Mouse (Mus musculus) stomach, embryonic 14.5 days (tissue): ENCODE data around the gene Rabl2. TPM values are rescaled to one million over a fixed set of nuclear protein-coding genes. Genes with fewer than 3 reads are reported as not detected.

Experiments
- ATAC-seq: fragments of 200-750 bp; cut with Nextera tagmentation; 2 replicates; pipeline ENCODE4 v1.8.0; 2017; ENCODE audit warnings: low read depth, moderate TSS enrichment; ENCODE audit not compliant: insufficient number of reproducible peaks, insufficient read depth, low FRiP score
- H3K27ac ChIP-seq: fragments of 300-500 bp; sonication (generic); 2 replicates; pipeline ENCODE4 v1.5.1; 2014; ENCODE audit warnings: mild to moderate bottlenecking, low read length, moderate library complexity, mixed read lengths
- H3K27me3 ChIP-seq: fragments of 300-500 bp; sonication (generic); 2 replicates; pipeline ENCODE4 v1.6.1; 2014; ENCODE audit warnings: low read length, control low read depth, mixed read lengths; ENCODE audit not compliant: control insufficient read depth, insufficient read depth
- H3K36me3 ChIP-seq: fragments of 300-500 bp; sonication (generic); 2 replicates; pipeline ENCODE4 v1.6.1; 2014; ENCODE audit warnings: mild to moderate bottlenecking, control low read depth, low read length, moderate library complexity, mixed read lengths; ENCODE audit not compliant: control insufficient read depth, insufficient read depth
- H3K4me1 ChIP-seq: fragments of 300-500 bp; sonication (generic); 2 replicates; pipeline ENCODE4 v1.6.1; 2014; ENCODE audit warnings: low read length, control low read depth, mixed read lengths; ENCODE audit not compliant: control insufficient read depth, insufficient read depth
- H3K4me2 ChIP-seq: fragments of 300-500 bp; sonication (generic); replicated peaks from 2 replicates; pipeline ENCODE4 v1.6.1; 2014; ENCODE audit warnings: low read depth, low read length, control low read depth
- H3K4me3 ChIP-seq: fragments of 300-500 bp; sonication (generic); 2 replicates; pipeline ENCODE4 v1.5.1; 2014; ENCODE audit warnings: low read depth, low read length, control low read depth
- H3K9ac ChIP-seq: fragments of 300-500 bp; sonication (generic); replicated peaks from 2 replicates; pipeline ENCODE4 v1.6.1; 2014; ENCODE audit warnings: low read depth, mild to moderate bottlenecking, control low read depth, low read length, moderate library complexity, mixed read lengths
- H3K9me3 ChIP-seq: fragments of 300-500 bp; sonication (generic); 2 replicates; pipeline ENCODE4 v1.6.1; 2016; ENCODE audit warnings: low read depth, low read length, control low read depth; ENCODE audit not compliant: control insufficient read depth
- WGBS: fragments of 180-500 bp; shearing (Covaris S2); extraction: QIAGEN DNeasy Blood & Tissue Kit; methylation state at CpG from one replicate; pipeline ENCODE4 v1.1.7; 2014; 5-methylcytosine and 5-hydroxymethylcytosine counted together
- polyA plus RNA-seq: library from polyadenylated mRNA; unstranded; fragments of >200 nt; fragmentation: Nextera tagmentation; extraction: Ambion mirVana; gene quantifications from 2 replicates; pipeline ENCODE4 v1.2.1, GENCODE M21; 2014

Gene Rabl2
- polyA plus RNA-seq, 1 experiment from 2014 or later: 52.8 TPM

DNA sequence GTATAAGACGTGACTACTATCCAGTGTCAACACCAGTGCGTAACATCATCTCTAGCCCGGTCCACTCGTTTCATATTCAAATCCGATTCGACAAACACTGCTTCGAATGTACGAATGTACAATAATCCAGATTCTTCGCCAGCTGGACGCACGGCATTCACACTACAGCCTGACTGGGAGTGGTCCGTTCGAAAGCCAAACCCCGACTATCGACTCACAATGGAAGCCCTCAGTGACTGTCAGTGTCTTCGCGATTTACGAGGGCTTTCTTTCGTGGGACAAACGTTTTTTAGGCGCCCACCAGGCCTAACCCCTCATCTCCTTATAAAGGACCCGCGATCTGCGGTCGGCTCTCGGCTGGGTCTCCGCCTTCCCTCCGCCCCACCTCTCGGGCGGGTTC, 406 bp downstream of the Rabl2 start:
- H3K36me3 ChIP-seq: peaks cover 4% of the 10 kb centered on the region
- WGBS: under 1% methylated on average over 30 of the region's 30 CpGs
- no peak overlapping the region for H3K27ac ChIP-seq
- peak overlapping the region; percentile 84 for H3K4me3 ChIP-seq
- no peaks in the 10 kb centered on the region for H3K9me3 ChIP-seq
- H3K4me1 ChIP-seq: 0 out of 2 replicates have a peak, but pooled peaks cover 9% of the 10 kb centered on the region
- H3K4me2 ChIP-seq: peak overlapping the region; percentile 74
- ATAC-seq: peak; percentile 20
- peak overlapping the region; percentile 67 for H3K9ac ChIP-seq
- no peaks in the 10 kb centered on the region for H3K27me3 ChIP-seq

DNA sequence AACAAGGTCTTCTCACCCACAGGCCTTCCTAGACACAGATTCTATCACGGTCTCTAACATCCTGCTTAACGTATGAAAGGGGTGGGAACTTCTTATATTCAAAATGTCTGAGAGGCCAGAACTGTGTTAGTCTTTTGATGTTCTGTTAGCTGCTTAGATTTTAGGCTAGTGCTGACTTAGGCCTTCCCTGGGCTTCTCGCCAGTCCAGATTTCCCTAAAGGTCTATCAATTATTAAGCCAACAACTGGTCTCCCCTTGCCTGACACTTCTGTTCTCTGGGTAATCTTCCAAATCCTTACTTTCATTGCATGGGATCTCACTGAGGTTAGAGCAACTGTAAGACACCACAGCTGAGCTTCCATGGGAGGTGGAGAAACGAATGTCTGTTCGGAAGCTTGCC, 2.6 kb downstream of the Rabl2 start:
- H3K4me3 ChIP-seq: no peak overlapping the region
- H3K27ac ChIP-seq: no peak overlapping the region
- H3K4me1 ChIP-seq: 0 out of 2 replicates have a peak, but pooled peaks cover 9% of the 10 kb centered on the region
- no peaks in the 10 kb centered on the region for H3K27me3 ChIP-seq
- WGBS: 83% methylated on average over 5 of the region's 5 CpGs
- H3K9ac ChIP-seq: no peak overlapping the region
- no peak for ATAC-seq
- H3K36me3 ChIP-seq: peaks cover 4% of the 10 kb centered on the region
- no peaks in the 10 kb centered on the region for H3K9me3 ChIP-seq
- H3K4me2 ChIP-seq: no peak overlapping the region

DNA sequence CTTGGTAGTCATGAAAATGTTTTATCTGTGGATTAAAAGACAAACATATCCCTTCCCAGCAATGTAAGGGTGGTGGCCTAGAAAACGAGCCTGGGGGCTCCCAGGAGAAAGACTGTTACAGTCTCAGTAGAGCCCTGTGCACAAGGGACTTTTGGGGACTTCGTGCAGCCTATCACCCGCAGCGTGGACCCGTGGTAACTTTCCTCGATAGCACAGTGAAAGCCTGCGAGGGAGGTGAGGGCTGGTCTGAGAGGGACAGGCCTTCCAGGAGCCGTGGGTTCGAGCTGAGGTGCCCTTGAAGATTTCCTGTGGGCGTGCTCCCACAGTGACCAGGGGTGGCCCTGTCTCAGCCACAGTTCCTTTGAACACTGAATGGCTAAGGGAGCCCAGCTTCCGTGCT, 6.1 kb downstream of the Rabl2 start:
- Histone ChIP-seq H3K27ac (no peak overlapping the region), H3K4me1 (0 out of 2 replicates have a peak, but pooled peaks cover under 1% of the 10 kb centered on the region), H3K9me3 (no peaks in the 10 kb centered on the region), H3K9ac (no peak overlapping the region), H3K36me3 (peaks cover 4% of the 10 kb centered on the region), H3K4me3 (no peak overlapping the region), H3K27me3 (no peaks in the 10 kb centered on the region), H3K4me2 (no peak overlapping the region)
- 89% methylated on average over 11 of the region's 11 CpGs for WGBS
- no peak for ATAC-seq

DNA sequence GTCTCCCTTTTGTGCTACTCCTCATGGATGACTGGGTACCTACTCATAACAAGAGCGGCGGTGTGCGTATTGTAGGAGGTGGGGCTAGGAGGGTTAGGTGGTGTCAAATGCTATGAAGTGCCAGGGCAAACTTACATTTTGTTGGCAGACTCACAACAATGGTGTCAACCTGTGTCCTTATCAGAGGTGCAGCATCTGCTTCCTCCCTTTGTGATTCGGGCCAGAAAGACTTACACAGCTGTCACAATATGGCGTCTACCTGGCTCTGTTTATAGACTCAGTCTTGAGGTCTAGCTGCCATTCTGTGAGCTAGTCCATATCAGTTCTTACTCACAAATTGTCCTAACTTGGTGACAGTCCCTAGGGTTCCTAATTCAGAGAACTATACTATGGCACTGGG, 6.6 kb downstream of the Rabl2 start:
- Histone ChIP-seq H3K27me3 (no peaks in the 10 kb centered on the region), H3K9ac (no peak overlapping the region), H3K4me1 (no peaks in the 10 kb centered on the region), H3K27ac (no peak overlapping the region), H3K4me2 (no peak overlapping the region), H3K9me3 (no peaks in the 10 kb centered on the region), H3K36me3 (peaks cover 4% of the 10 kb centered on the region), H3K4me3 (no peak overlapping the region)
- ATAC-seq: no peak
- WGBS: 86% methylated on average over 5 of the region's 5 CpGs

DNA sequence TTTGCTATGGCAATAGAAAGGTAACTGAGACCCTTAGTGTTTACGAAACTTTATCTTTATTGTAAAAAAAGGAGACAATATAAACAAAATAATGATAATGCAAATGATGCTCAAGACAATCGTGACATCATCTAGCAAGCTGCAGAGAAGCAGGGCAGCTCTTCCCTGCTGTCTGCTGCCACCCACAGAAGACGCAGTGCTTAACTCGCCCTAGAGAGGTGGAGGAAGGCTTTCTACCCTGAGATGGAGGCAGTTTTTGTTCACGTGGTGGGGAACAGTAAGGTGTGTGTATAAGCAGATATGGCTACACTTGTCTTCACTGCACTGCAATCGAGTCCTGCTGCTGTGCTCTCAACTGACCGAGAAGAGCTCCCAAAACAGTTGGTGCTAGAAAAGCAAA, 9.2 kb downstream of the Rabl2 start:
- no peak for ATAC-seq
- 88% methylated on average over 7 of the region's 7 CpGs for WGBS
- H3K36me3 ChIP-seq: no peaks in the 10 kb centered on the region; the same call in 1 of the 2 replicates

DNA sequence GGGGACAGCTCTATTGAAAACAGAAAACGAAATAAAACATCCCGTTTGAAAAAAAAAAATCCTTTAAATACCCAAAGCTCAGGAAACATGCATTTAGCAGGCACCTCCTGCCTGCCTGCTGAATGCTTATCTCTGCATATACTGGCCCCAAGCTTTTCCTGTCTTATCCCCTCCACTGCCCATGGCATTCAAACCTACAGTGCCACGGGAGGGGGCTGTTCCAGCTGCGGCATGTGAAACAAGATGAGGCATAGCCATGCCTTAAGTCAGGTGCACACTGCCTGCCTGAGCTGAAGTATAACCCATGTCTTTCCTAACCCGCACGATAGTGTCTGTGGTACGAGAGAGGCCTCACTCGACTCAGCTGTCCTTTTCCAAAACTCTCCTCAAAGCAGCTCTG, 19.6 kb downstream of the Rabl2 start:
- no peaks in the 10 kb centered on the region for H3K27me3 ChIP-seq
- no peak overlapping the region for H3K27ac ChIP-seq
- no peaks in the 10 kb centered on the region for H3K36me3 ChIP-seq
- ATAC-seq: no peak
- H3K4me3 ChIP-seq: no peak overlapping the region
- H3K9me3 ChIP-seq: no peaks in the 10 kb centered on the region
- H3K4me2 ChIP-seq: no peak overlapping the region
- no peaks in the 10 kb centered on the region for H3K4me1 ChIP-seq
- 75% methylated on average over 8 of the region's 8 CpGs for WGBS
- H3K9ac ChIP-seq: no peak overlapping the region

More for the DNA sequence above, 9.2 kb downstream of the Rabl2 start:
- Histone ChIP-seq H3K27ac (no peak overlapping the region), H3K9ac (no peak overlapping the region), H3K9me3 (no peaks in the 10 kb centered on the region), H3K4me2 (no peak overlapping the region), H3K4me3 (no peak overlapping the region), H3K4me1 (no peaks in the 10 kb centered on the region), H3K27me3 (no peaks in the 10 kb centered on the region)

DNA sequence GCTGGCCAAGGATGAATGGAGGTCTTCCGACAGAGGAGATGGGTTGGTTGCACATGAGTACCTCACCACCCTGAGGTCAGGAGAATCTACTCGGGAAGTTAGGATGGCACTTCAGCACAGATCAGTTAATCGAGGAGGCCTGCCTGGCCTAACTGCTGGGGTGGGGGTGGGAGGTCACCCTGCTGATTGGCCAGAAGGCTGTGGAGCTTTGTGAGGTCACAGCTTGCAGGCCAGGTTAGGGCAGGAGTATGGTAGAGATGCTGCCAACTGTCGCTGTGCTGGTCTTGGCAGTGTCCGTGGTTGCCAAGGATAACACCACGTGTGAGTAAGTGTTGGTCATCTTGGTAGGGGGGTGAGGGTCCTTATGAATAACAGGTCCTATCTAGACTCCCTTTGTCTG, 23.6 kb downstream of the Rabl2 start, which contains the start of gene Acr:
Gene Acr, plus strand, starts transcription at position 213 of the 400 bp plus-strand sequence.
- WGBS: 85% methylated on average over 6 of the region's 6 CpGs
- no peak for ATAC-seq
- Histone ChIP-seq H3K4me1 (no peaks in the 10 kb centered on the region), H3K36me3 (no peaks in the 10 kb centered on the region), H3K4me2 (no peak within 1 kb of the TSS), H3K27me3 (no peaks in the 10 kb centered on the region), H3K9ac (no peak within 1 kb of the TSS), H3K4me3 (no peak within 1 kb of the TSS), H3K27ac (no peak within 1 kb of the TSS), H3K9me3 (no peaks in the 10 kb centered on the region)

DNA sequence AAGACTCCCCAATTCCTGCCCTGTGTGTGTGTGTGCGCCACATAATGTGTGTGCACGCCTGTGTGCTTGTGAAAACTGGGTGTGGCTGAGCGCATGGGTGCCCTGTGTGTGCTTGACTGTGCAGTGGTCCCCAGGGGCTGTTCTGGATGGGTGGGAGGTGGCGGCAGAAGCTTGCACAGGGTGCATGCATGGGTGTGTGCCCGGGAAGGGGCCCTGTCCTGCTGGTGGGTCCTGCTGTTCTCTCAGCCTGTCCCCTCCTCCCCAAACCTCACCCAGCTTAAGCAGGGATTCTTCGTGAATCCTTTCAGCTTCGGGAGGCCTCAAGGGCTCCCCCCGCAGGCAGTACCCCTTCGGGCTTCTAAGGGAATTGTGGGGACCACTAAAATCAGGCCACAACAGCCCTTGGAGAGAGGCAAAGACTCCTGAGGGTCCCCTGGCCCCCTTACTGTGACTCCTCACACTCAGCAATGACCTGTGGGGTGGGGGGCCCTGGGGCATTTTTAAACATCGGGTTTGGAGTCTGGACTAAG, 32.5 kb downstream of the Rabl2 start:
- H3K27me3 ChIP-seq: peaks cover 17% of the 10 kb centered on the region
- no peak for ATAC-seq
- H3K9me3 ChIP-seq: no peaks in the 10 kb centered on the region
- H3K36me3 ChIP-seq: no peaks in the 10 kb centered on the region
- H3K27ac ChIP-seq: no peak overlapping the region
- no peak overlapping the region for H3K9ac ChIP-seq
- no peak overlapping the region for H3K4me3 ChIP-seq
- no peak overlapping the region for H3K4me2 ChIP-seq
- H3K4me1 ChIP-seq: peaks cover 9% of the 10 kb centered on the region; the same call in 1 of the 2 replicates
- WGBS: 47% methylated on average over 10 of the region's 10 CpGs

DNA sequence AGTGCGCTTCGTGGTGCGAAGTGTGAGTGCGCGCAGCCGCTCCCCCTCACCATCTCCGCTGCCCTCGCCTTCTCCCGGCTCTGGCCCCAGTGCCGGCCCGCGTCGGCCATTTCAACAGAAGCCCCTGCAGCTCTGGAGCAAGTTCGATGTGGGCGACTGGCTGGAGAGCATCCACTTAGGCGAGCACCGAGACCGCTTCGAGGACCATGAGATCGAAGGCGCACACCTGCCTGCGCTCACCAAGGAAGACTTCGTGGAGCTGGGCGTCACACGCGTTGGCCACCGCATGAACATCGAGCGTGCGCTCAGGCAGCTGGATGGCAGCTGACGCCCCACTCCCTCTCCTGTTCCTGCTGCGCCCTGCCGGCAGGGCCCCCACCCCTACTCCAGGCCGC, 33.7 kb downstream of the Rabl2 start:
- no peak for ATAC-seq
- H3K27me3 ChIP-seq: peaks cover 17% of the 10 kb centered on the region
- WGBS: 7% methylated on average over 34 of the region's 34 CpGs
- no peak overlapping the region for H3K27ac ChIP-seq
- peak overlapping the region; percentile 20 for H3K4me3 ChIP-seq
- H3K36me3 ChIP-seq: no peaks in the 10 kb centered on the region
- no peaks in the 10 kb centered on the region for H3K9me3 ChIP-seq
- H3K9ac ChIP-seq: no peak overlapping the region
- peaks cover 9% of the 10 kb centered on the region; the same call in 1 of the 2 replicates for H3K4me1 ChIP-seq
- peak overlapping the region; percentile 49 for H3K4me2 ChIP-seq
